Mouse (Mus musculus) left cerebral cortex, adult 9 months (tissue): ENCODE measurements around the gene Nrn1.

Source experiments
- DNase-seq, 2 experiments: peaks; one replicate each; pipeline ENCODE4 v3.0.0; 2022; ENCODE audit warnings: low spot score in 2 of 2

The Nrn1 gene

GRCm38 (mm10) chr13:36724533-36725470, 10.1 kb downstream of the Nrn1 start:
- peak in 1 of 2 experiments; percentile 74 for DNase-seq

DNA sequence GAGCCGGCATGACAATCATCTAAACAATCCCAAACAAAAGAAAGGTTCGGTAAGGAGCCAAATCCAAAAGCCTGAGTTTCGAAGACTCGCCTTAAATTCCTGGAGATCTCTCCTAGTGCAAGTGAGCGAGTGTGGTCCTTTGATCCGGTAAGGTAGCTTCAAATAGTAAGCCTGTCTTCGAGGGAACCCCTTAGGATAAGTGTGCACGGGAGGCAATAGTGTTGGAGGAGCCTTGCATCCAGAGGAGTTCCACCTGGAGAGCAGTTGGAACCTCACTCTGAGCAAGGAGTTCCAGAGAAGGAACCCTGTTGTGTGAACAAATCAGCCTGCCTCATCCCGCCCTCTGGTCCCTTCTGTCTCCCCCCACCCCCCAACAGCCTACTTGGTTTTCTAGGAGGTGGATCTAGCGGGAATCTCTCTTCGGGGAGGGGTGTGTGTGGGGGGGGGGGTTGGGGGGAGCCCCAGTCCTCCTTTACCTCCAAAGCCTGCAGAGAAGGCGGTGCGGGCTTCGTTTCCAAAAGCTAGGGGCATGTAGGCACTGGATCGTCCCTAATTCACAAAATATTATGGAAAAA, 11.1 kb downstream of the Nrn1 start:
- peak in 1 of 2 experiments; percentile 18 for DNase-seq

GRCm38 (mm10) chr13:36722309-36722708, 12.6 kb downstream of the Nrn1 start:
- DNase-seq: no peak

DNA sequence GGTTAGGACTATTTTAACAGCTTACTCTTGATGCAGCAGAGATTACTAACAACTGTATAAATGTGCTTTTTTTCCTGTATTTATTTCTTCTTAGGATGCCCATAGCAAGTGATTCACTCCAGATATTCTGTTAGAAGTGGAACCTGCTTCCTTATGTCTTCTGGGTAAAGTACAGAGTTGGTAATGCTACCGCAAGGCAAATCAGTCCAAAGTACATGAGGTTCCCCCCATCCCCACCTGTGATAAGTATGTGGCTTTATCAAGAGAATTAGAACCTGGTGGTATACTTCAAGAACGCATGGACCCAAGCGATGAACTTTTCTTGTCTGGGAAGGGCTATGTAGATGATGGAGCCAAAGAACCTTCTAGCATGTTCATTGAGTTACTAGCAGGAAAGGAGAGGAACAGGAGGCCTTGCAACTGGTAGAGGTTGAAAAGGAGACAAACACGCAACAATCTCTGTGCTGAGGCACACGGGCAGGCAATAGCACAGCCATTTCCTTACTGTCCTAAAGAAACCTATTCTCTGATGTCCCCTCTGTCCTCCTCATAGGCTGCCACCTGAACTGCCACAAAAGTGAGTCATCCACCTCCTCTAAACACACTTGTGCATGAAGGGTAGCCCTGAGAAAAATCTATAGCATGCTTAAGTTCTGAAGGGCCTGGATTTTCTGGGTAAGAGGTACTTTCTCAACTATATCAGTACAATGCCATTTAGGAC, 14.5 kb downstream of the Nrn1 start:
- DNase-seq: no peak

DNA sequence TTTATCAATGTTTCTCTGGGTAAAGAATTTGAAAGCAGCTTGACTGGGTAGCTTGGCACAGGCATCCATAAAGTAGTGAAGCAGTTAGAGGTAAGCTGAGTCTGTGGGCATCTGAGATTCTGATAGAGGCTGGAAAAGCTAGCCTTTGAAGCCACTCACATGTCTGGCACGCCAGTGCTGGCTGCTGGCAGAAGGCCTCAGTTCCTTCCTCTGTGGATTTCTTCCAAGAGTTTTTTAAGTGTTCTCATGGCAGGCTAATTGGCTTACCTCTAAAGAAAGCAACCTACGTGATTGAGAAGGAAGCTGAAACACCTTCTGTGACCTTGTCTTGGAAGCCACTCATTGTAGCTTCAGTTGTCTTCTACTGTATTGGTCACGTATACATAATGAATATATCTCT, 17.6 kb downstream of the Nrn1 start:
- DNase-seq: peak in 1 of 2 experiments; percentile 8

DNA sequence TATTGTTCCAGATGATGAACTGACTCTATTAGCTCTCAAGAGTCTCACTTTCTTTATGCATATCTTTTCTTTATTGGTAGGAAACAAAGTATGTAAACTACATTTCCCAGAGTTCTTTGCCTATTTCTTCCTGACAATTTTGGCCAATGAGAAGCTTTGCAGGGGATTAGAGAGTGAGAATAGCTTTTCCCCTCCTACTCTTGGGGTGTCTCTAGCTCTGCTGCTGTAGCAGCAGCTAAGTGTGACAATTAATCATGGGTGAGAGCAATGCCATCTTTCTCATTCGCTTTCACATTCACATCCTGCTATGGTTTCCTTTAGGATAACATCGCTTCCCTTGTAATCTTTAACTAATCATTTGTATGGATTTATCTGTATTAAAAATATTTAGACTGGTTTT, 18.2 kb downstream of the Nrn1 start:
- DNase-seq: no peak

DNA sequence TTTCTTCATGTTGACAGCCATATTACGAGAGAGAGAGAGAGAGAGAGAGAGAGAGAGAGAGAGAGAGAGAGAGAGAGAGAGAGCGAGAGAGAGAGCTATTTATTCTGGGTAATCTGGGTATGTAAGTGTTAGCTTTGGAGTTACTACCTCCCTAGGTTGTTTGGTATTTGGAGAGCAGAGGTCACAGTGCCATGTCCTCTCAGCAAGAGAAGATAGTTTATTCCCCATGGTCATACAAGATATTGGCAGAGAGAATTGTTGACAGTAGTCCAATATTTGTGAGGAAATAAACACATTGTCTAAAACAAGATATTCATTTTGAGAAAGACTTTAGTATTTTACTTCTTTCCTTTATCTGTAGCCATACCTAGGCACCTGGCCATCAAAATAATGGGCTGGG, 20.8 kb downstream of the Nrn1 start:
- no peak for DNase-seq

DNA sequence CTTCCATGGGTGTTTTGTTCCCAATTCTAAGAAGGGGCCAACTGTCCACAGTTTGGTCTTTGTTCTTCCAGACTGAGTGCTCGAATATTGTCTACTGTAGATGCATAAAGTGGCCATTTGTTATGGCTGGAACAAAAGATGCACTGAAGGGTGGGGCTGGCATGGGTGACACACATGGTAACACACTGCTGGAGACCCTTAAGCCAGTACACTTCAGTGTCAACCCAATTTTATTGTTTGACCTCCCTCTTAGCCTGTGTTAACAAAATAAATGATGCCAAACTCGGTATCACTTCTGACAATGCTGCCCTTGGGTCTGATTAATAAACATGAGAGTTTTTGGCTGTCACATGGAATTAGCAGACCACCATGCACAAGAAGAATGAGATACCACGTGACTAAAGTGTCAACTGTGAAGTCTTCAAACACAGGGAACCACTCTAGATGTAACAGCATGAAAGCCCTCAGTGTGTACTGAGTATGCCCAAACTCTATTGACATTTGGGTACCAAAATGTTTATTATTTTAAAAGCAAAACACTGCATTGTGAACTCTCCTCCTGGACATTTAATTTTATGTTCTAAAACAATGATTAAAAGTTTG, 27.7 kb downstream of the Nrn1 start:
- DNase-seq: no peak

DNA sequence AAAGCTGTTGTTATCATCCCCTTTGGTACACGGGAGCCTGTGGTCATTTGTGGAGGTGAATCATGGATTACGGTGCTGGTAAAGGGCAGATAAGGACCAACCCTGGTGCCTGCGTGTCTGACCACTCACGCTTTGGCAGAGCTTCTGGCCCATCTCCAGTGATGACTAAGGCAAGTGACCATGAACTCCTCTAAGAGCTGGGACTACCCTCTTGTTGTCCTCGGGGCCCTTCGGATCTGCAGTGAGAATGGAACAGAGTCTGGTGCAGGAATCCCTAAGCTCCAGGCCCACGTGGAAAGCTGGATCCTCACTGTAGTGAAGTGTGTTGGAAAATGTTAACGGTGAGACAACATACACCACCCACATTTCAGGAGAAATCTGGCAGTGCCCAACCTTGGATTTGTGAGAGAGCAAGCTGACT, 38.6 kb downstream of the Nrn1 start:
- DNase-seq: peak in 1 of 2 experiments; percentile 67

DNA sequence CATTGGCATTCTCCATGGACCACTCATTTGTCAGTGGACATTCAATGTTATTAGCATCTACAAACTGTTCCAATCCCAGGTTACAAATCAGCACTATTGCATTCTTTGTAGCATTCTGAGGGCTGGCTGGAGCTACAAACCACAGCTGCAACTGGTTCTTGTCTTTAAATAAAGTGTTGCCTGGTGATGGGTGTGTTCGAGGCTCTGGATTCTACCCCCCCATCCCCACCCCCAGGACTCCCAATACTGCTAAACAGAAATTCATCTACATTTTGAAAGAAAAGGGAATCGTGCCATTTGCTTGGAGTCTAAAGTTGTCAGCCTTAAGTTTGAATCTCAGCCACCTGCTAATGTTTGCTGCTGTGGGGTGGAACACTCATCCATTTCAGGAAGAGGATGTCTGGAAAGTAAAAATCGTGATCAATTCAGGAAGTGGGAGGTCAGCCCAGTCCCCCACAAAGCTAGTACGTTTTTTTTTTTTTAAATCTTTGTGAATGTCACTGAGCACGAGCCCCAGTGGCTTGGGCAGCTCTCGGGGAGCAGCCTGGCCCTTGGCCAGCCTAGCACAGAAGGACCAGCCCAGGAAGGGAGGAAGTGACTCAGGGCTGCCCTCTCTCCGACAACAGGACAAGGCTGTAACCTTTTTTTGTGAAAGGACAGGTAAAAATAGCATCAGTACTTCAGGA, 39.3 kb downstream of the Nrn1 start:
- peak in 1 of 2 experiments; percentile 41 for DNase-seq

DNA sequence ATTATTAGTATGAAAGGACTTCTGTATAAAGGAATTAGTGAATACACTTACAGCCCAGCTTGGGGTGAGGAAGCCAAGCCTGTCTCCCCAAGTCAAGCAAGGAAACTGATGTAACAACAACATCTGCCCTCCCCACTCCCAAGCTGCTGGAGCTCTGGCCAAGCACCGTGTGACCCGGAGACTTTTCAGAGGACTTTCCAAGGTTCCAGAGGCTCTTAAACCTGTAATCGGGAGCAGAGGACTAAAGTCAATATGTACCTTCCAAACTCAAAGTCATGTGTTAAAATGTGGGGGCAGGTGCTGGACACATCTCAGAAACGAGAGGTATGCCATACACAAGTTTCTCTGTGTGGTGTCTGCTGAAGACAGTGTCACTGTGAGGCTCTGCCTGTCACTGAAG, 51.4 kb downstream of the Nrn1 start:
- no peak for DNase-seq

DNA sequence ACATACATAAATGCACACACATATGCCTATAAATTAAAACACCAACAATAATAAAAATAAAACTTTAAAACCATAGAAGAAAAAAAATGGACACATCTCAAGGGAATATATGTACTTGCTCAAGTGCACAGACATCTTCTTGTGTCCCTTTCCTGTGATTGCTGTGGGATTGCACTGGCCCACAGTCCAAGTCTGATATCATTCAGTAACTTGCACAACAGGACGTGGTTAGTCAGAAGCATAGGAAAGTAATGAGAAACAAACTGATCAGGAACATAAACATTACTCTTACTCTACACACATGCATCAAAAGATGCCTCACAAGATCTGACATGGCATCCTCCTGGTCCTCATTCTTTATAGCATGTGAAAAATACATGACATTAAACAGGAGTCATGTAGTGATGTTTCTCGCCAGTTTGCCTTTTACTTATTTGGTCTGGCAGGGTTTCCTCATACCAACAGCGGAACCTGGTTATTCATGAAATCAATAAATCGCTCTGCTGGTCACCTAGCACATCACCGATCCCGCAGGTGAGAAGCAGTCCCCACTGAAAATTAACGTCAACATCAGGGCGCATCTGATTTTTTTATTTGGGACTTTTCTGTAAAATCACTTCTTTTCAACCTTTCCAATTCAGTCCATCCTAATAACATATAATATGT, 54.1 kb downstream of the Nrn1 start:
- no peak for DNase-seq

DNA sequence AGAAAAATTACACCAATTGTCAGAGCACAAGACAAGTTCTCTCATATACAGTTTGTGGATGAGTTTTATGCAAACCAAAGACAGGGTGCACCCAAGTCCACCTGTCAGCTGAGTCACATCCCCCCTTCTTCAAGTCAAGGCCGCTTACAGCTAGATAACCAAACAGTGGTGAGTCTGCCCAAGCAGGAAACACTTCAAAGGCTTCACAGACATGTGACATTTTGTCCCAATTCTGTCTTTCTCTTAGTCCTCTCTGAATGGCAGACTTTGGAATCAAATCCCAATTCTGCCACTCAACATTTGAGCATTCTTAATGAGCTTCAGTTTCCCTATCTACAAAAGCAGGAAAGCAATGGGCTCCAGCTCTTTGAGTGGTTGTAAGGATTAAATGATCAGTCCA, 55.6 kb downstream of the Nrn1 start:
- DNase-seq: no peak
